Mouse (Mus musculus) kidney, adult 2 months (tissue): ENCODE data around the gene Nudt3.

Source experiments
- CTCF ChIP-seq: fragments of 200-500 bp; conservative IDR thresholded peaks from 2 replicates; pipeline ENCODE4 v1.5.1; 2011; ENCODE audit warnings: low read depth, mild to moderate bottlenecking, control low read depth, low read length, moderate library complexity, mixed read lengths; ENCODE audit not compliant: insufficient read depth, insufficient read length
- POLR2A ChIP-seq: fragments of 200-500 bp; IDR thresholded peaks from one replicate; pipeline ENCODE4 v1.6.1; 2011; ENCODE audit warnings: low read depth, low read length, control low read depth

- no peak for TF ChIP-seq CTCF
- TF ChIP-seq POLR2A: peak; percentile 12
These were observed at the start of gene Nudt3 for GRCm38 (mm10) chr17:27623360-27624326.
